ENCODE assay signal across 8 mouse cellular contexts in genomic region chr7:45017242-45018061, GRCm38 (mm10). TPM values are rescaled to one million over a fixed set of nuclear protein-coding genes. Genes with fewer than 3 reads are reported as not detected.
DNase-seq lines count a peak whose midpoint lies in the region; ATAC-seq and TF ChIP-seq lines count a peak whose summit lies in the region.

Gene Rras, plus strand, starts transcription at chr7:45017961.

- peak; percentile 100 for DNase-seq in 3T3-L1 (ENCODE audit: low read depth, low spot score)
- peak; percentile 59 to 80 for DNase-seq in adrenal gland, postnatal 4 days (ENCODE audit: low spot score in 2 of 2)
- peak; percentile 99 for DNase-seq in heart, adult 8-10 months (ENCODE audit: low spot score)
- peak; percentile 99 for DNase-seq in kidney, adult 9 months
- peak; percentile 98 for DNase-seq in limb, embryonic 14.5 days (ENCODE audit: low spot score)
- peak; percentile 95 for DNase-seq in midbrain, postnatal 0 days (ENCODE audit: low spot score)
- DNase-seq in spleen, postnatal 14 days (ENCODE audit: low spot score in 2 of 2): peak; percentile 58 to 78

- H3K4me1 ChIP-seq in embryonic facial prominence, embryonic 15.5 days: peaks cover 43% of the 10 kb centered on the region
- H3K4me1 ChIP-seq in limb, embryonic 14.5 days (ENCODE audit: control insufficient read depth, insufficient read depth, low read length): peaks cover 22% of the 10 kb centered on the region
- H3K4me1 ChIP-seq in midbrain, postnatal 0 days (ENCODE audit: insufficient read depth, low read length): peaks cover 10% of the 10 kb centered on the region; the same call in 1 of the 2 replicates

- H3K36me3 ChIP-seq in embryonic facial prominence, embryonic 15.5 days: peaks cover 13% of the 10 kb centered on the region
- peaks cover 12% of the 10 kb centered on the region for H3K36me3 ChIP-seq in limb, embryonic 14.5 days (ENCODE audit: control insufficient read depth, insufficient read depth, low read length)
- peaks cover 10% of the 10 kb centered on the region for H3K36me3 ChIP-seq in midbrain, postnatal 0 days (ENCODE audit: insufficient read depth, low read length)

- ATAC-seq in embryonic facial prominence, embryonic 15.5 days (ENCODE audit: insufficient number of reproducible peaks, low FRiP score, low TSS enrichment, low read depth): peak; percentile 92
- peak; percentile 90 for ATAC-seq in limb, embryonic 14.5 days (ENCODE audit: low FRiP score, low read depth)
- peak; percentile 60 for ATAC-seq in midbrain, postnatal 0 days (ENCODE audit: low FRiP score)

- TF ChIP-seq POLR2A in limb, embryonic 14.5 days (IDR thresholded peaks at IDR 0.05; ENCODE audit: borderline replicate concordance, extremely low read depth, insufficient read depth, insufficient read length): 0 out of 2 replicates have a peak, but pooled peaks have one; percentile 47

- WGBS in embryonic facial prominence, embryonic 15.5 days: under 1% methylated on average over 36 of the region's 36 CpGs
- WGBS in limb, embryonic 14.5 days: under 1% methylated on average over 32 of the region's 36 CpGs
- WGBS in midbrain, postnatal 0 days: under 1% methylated on average over 33 of the region's 36 CpGs

- peak within 1 kb of the TSS; percentile 87 for H3K4me2 ChIP-seq in embryonic facial prominence, embryonic 15.5 days (replicated peaks)
- peak within 1 kb of the TSS; percentile 91 for H3K4me2 ChIP-seq in limb, embryonic 14.5 days (replicated peaks; ENCODE audit: low read depth, low read length, severe bottlenecking)
- peak within 1 kb of the TSS; percentile 93 for H3K4me2 ChIP-seq in midbrain, postnatal 0 days (ENCODE audit: low read depth, low read length, poor library complexity, severe bottlenecking)

- H3K27ac ChIP-seq in embryonic facial prominence, embryonic 15.5 days (replicated peaks): peak within 1 kb of the TSS; percentile 99
- H3K27ac ChIP-seq in limb, embryonic 14.5 days (replicated peaks; ENCODE audit: low read depth, low read length): peak within 1 kb of the TSS; percentile 94
- H3K27ac ChIP-seq in midbrain, postnatal 0 days (ENCODE audit: low read depth, low read length): peak within 1 kb of the TSS; percentile 69

- TF ChIP-seq CTCF in midbrain, postnatal 0 days (IDR thresholded peaks at IDR 0.05): 0 out of 2 replicates have a peak, but pooled peaks have one; percentile 30

- no peaks in the 10 kb centered on the region for H3K9me3 ChIP-seq in embryonic facial prominence, embryonic 15.5 days (replicated peaks)
- no peaks in the 10 kb centered on the region for H3K9me3 ChIP-seq in limb, embryonic 14.5 days (ENCODE audit: control insufficient read depth, low read length)
- H3K9me3 ChIP-seq in midbrain, postnatal 0 days (ENCODE audit: low read length): no peaks in the 10 kb centered on the region

- H3K9ac ChIP-seq in embryonic facial prominence, embryonic 15.5 days: peak within 1 kb of the TSS; percentile 62
- peak within 1 kb of the TSS; percentile 60 for H3K9ac ChIP-seq in limb, embryonic 14.5 days (ENCODE audit: low read depth, low read length, severe bottlenecking)
- H3K9ac ChIP-seq in midbrain, postnatal 0 days (replicated peaks; ENCODE audit: low read length, poor library complexity, severe bottlenecking): peak within 1 kb of the TSS; percentile 52

- peak within 1 kb of the TSS; percentile 85 for H3K4me3 ChIP-seq in embryonic facial prominence, embryonic 15.5 days (replicated peaks)
- peak within 1 kb of the TSS; percentile 96 for H3K4me3 ChIP-seq in limb, embryonic 14.5 days (replicated peaks; ENCODE audit: low read length)
- H3K4me3 ChIP-seq in midbrain, postnatal 0 days (ENCODE audit: low read depth, low read length): peak within 1 kb of the TSS; percentile 84

- no peaks in the 10 kb centered on the region for H3K27me3 ChIP-seq in embryonic facial prominence, embryonic 15.5 days
- no peaks in the 10 kb centered on the region for H3K27me3 ChIP-seq in limb, embryonic 14.5 days (ENCODE audit: control insufficient read depth, insufficient read depth, low read length)
- H3K27me3 ChIP-seq in midbrain, postnatal 0 days (ENCODE audit: insufficient read depth, low read length): no peaks in the 10 kb centered on the region

RNA-seq across cellular contexts. Expression of gene Rras, which starts in this region (rescaled TPM):
- total RNA-seq in adrenal gland, postnatal 4 days (2021): 10 to 100 TPM; 58.9 to 59.7 TPM
- polyA plus RNA-seq in embryonic facial prominence, embryonic 15.5 days (2015; fragmentation: Nextera tagmentation; extraction: Ambion mirVana): 41.3 and 47.6 TPM in 2 replicates
- 10 to 100 TPM; 40.2 to 49.8 (median 44.1) TPM for total RNA-seq in heart, adult 8-10 months (2022)
- polyA plus RNA-seq in limb, embryonic 14.5 days (2012; rRNA removed): 53.8 and 60.9 TPM in 2 replicates
- polyA plus RNA-seq in limb, embryonic 14.5 days (2014; fragmentation: Nextera tagmentation; extraction: Ambion mirVana): 42.8 and 43.7 TPM in 2 replicates
- 7.3 and 7.9 TPM in 2 replicates for total RNA-seq in midbrain, postnatal 0 days (2014; rRNA removed)
- polyA plus RNA-seq in midbrain, postnatal 0 days (2015; fragmentation: Nextera tagmentation; extraction: Ambion mirVana): 11.9 and 14.0 TPM in 2 replicates

Comparison
In these comparisons a context has a peak if more than half of its experiments do, and no peak if none do; other contexts are left out.
1. Peak in every context shown above with its lines: DNase-seq, ATAC-seq, H3K4me3 ChIP-seq and H3K27ac ChIP-seq.